Mouse (Mus musculus): Measurements from ENCODE around the gene Adam33. TPM values are rescaled to one million over a fixed set of nuclear protein-coding genes. Genes with fewer than 3 reads are reported as not detected.
"Not testable (repeated sequence)": the region's sequence is repeated elsewhere in the genome, so short reads cannot be mapped to it uniquely, and the experiment has no call there.

Gene Adam33
- 9.8 and 12.0 TPM in 2 replicates for polyA plus RNA-seq (2016; fragmentation: Nextera tagmentation; extraction: Ambion mirVana)

DNA sequence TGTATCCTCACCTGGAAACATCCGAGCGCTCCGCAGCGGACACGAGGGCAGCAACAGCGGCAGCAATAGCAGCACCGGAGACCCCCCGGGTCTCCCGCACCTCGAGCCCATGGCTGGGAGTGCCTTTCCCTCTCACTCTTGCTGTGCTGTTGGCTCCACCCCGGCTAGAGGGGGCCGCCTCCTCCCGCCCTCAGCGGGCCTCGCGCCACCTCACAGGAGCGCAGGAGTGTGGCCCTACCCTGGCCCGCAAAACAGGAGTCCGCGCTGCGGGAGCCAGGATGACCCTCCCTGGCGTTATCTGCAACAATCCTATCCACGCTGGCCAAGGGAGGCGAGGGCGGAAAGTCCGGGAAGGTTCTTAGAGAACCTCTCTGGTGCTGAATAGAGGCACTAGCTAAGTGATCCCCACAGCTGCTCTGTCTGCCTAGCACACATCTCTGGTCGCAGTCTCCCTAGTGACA lies at the start of gene Adam33:
Gene Adam33, minus strand, starts transcription at position 411 of the 461 bp plus-strand sequence.
- Histone ChIP-seq H3K4me2 (peak within 1 kb of the TSS; percentile 68), H3K27me3 (replicated peaks) (peaks cover 48% of the 10 kb centered on the region), H3K27ac (ENCODE audit: poor library complexity, severe bottlenecking) (no peak within 1 kb of the TSS), H3K9ac (peak within 1 kb of the TSS; percentile 34; the same call in 1 of the 2 replicates), H3K9me3 (replicated peaks) (no peaks in the 10 kb centered on the region), H3K4me3 (peak within 1 kb of the TSS; percentile 30), H3K4me1 (replicated peaks) (peaks cover 42% of the 10 kb centered on the region), H3K36me3 (no peaks in the 10 kb centered on the region)
- 2% methylated on average over 27 of the region's 27 CpGs for WGBS
- ATAC-seq (ENCODE audit: insufficient number of reproducible peaks, low FRiP score): peak; percentile 59; the same call in 1 of the 2 replicates

DNA sequence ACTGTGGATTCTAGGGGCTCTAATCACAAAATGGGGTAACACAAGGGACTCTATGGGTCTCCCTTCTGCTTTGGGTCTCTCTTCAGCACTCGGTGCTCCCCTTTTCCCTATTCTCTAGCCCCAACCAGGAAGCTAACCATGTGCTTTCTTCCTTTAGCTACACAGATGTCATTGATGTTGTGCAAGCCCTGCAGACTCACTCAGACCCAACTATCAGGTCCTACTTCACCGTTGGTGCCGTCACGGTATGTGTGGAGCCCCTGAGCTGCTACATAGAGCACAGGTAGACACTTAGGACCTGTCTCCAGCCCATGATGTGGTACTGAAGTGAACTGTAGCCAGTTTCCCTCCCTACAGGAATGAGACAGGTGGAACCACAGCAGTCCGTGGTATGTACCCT lies 42.4 kb upstream of the Adam33 start:
- ATAC-seq (ENCODE audit: insufficient number of reproducible peaks, low FRiP score): no peak
- Histone ChIP-seq H3K4me3 (no peak overlapping the region), H3K9me3 (replicated peaks) (no peaks in the 10 kb centered on the region), H3K4me2 (no peak overlapping the region), H3K36me3 (no peaks in the 10 kb centered on the region), H3K9ac (no peak overlapping the region), H3K4me1 (replicated peaks) (peaks cover 9% of the 10 kb centered on the region), H3K27ac (ENCODE audit: poor library complexity, severe bottlenecking) (no peak overlapping the region), H3K27me3 (replicated peaks) (no peaks in the 10 kb centered on the region)
- WGBS: 84% methylated on average over 5 of the region's 5 CpGs

DNA sequence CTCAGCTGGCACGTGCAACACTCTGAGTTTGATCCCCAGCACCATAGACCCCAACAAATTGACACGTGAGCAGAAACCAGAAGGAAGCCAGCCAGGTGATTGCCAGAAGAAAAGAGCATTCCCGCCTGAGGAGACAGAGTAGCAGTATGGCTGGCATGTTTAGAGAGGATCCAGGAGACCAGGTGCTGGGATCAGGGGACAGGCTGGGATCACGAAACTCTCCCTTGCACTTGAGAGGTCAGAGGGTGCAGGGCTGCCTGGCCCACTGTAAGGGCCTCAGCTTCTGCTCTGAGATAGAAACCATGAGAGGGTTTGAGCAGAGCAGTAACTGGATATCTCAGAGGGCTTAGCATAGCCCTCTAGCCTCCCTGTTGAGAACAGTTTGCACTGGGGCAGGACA lies 41.4 kb upstream of the Adam33 start:
- not testable (repeated sequence) for H3K27me3 ChIP-seq (replicated peaks); H3K9ac ChIP-seq; ATAC-seq (ENCODE audit: insufficient number of reproducible peaks, low FRiP score); H3K36me3 ChIP-seq; H3K4me1 ChIP-seq (replicated peaks); H3K9me3 ChIP-seq (replicated peaks); H3K4me2 ChIP-seq; H3K4me3 ChIP-seq; H3K27ac ChIP-seq (ENCODE audit: poor library complexity, severe bottlenecking)
- WGBS: 71% methylated on average over 4 of the region's 4 CpGs

DNA sequence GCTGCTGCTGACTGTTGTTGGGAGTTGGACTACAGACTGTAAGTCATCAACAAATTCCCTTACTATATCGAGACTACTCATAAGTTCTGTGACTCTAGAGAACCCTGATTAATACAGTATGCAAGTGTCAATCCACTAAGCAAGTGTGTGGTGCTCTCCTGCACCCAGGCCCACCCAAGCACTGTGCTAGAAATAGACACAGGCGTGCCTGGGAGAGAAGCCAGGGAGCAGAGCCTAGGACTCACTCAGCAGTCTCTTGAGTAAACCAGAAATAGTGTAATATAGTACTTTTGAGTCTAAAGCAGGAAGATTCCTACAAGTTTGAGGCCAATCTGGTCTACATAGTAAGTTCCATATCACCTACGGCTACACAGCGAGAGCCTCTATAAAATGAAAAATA lies 40.4 kb upstream of the Adam33 start:
- 72% methylated on average over 4 of the region's 4 CpGs for WGBS

DNA sequence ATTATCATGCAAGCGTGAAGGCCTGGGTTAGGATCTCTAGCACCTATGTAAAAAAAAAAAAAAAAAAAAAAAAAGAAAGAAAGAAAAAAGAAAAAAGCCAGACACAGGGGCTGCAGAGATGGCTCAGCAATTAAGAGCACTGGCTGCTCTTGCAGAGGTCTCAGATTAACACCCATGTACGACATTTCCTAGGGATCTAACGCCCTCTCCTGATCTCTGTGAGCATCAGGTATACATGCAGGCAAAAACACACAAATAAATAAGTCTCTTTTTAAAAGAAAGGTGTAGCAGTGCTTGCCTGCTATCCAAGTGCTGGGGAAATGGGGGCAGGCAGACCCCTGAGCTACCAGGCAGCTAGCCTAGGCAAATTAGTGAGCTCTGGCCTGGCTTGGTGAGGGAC lies 37.9 kb upstream of the Adam33 start:
- Histone ChIP-seq H3K9ac (no peak overlapping the region), H3K9me3 (replicated peaks) (no peaks in the 10 kb centered on the region), H3K36me3 (no peaks in the 10 kb centered on the region), H3K27me3 (replicated peaks) (no peaks in the 10 kb centered on the region), H3K4me2 (no peak overlapping the region), H3K27ac (ENCODE audit: poor library complexity, severe bottlenecking) (no peak overlapping the region), H3K4me3 (no peak overlapping the region), H3K4me1 (replicated peaks) (peaks cover 11% of the 10 kb centered on the region)
- WGBS: 53% methylated on average over 3 of the region's 3 CpGs
- no peak for ATAC-seq (ENCODE audit: insufficient number of reproducible peaks, low FRiP score)

More for the DNA sequence above, 40.4 kb upstream of the Adam33 start:
- H3K27ac ChIP-seq (ENCODE audit: poor library complexity, severe bottlenecking): peak overlapping the region; percentile 8; the same call in 1 of the 2 replicates
- no peak overlapping the region for H3K4me2 ChIP-seq
- no peaks in the 10 kb centered on the region for H3K9me3 ChIP-seq (replicated peaks)
- H3K27me3 ChIP-seq (replicated peaks): no peaks in the 10 kb centered on the region
- no peaks in the 10 kb centered on the region for H3K36me3 ChIP-seq
- no peak overlapping the region for H3K9ac ChIP-seq
- H3K4me1 ChIP-seq (replicated peaks): peaks cover 9% of the 10 kb centered on the region
- no peak for ATAC-seq (ENCODE audit: insufficient number of reproducible peaks, low FRiP score)
- H3K4me3 ChIP-seq: no peak overlapping the region

DNA sequence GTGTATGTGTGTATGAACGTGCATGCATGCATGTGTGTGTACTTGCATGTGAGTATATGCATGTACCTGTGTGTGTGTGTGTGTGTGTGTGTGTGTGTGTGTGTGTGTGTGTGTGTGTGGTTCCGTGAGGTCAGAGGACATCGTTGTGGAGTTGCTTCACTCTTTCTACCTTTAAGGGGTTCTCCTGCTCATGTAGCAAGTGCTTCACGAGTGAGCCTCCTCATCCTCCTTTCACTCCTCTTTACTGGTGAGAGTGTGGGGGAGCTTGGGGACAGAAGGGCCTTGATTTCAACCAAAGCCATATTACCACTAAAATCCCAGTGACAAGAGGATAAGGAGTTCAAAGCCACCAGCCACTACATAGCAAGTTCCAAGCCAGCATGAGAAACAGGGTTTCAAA lies 33.5 kb upstream of the Adam33 start:
- 79% methylated on average over 4 of the region's 4 CpGs for WGBS
- no peak for ATAC-seq (ENCODE audit: insufficient number of reproducible peaks, low FRiP score)

DNA sequence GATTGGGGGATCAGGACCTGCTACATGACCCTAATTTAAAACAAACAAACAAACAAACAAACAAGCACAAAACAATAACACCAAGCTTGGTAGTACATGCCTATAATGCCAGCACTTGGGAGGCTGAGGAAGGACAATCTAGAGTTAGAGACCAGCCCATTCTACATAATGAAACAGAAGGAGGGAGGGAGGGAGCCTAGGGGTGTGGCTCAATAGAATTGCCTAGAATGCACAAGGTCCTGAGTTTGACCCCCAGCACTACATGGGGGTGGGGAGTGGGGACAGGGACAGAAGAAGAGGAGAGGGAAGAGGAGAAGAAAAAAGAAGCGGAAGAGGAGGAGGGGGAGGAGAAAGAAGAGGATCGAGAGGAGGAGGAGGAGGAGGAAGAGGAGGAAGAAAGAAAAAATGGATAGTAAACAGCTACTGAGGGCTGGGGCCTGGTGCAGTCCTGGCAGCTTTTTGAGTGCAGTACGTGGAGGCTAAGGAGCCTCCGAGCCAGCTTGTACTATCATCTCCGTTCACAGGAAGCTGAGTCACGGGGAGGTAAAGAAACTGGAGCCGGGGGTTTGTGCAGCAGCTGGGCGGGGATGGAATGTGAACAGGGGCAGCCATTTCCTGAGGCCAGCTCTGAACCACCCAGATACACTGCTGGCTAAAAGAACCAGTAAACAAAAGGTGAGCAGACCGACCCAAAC lies 32.6 kb upstream of the Adam33 start:
- Histone ChIP-seq H3K27me3 (replicated peaks) (no peaks in the 10 kb centered on the region), H3K9ac (no peak overlapping the region), H3K4me1 (replicated peaks) (peaks cover 10% of the 10 kb centered on the region; the same call in 1 of the 2 replicates), H3K27ac (ENCODE audit: poor library complexity, severe bottlenecking) (peak overlapping the region; percentile 87), H3K4me2 (peak overlapping the region; percentile 45), H3K9me3 (replicated peaks) (no peaks in the 10 kb centered on the region), H3K4me3 (no peak overlapping the region), H3K36me3 (no peaks in the 10 kb centered on the region)
- peak; percentile 90 for ATAC-seq (ENCODE audit: insufficient number of reproducible peaks, low FRiP score)
- 16% methylated on average over 9 of the region's 9 CpGs for WGBS

More for the DNA sequence above, 33.5 kb upstream of the Adam33 start:
- no peaks in the 10 kb centered on the region for H3K36me3 ChIP-seq
- no peaks in the 10 kb centered on the region for H3K9me3 ChIP-seq (replicated peaks)
- no peak overlapping the region for H3K4me3 ChIP-seq
- H3K27ac ChIP-seq (ENCODE audit: poor library complexity, severe bottlenecking): peak overlapping the region; percentile 35
- no peak overlapping the region for H3K9ac ChIP-seq
- H3K4me1 ChIP-seq (replicated peaks): peaks cover 10% of the 10 kb centered on the region; the same call in 1 of the 2 replicates
- no peaks in the 10 kb centered on the region for H3K27me3 ChIP-seq (replicated peaks)
- H3K4me2 ChIP-seq: no peak overlapping the region

DNA sequence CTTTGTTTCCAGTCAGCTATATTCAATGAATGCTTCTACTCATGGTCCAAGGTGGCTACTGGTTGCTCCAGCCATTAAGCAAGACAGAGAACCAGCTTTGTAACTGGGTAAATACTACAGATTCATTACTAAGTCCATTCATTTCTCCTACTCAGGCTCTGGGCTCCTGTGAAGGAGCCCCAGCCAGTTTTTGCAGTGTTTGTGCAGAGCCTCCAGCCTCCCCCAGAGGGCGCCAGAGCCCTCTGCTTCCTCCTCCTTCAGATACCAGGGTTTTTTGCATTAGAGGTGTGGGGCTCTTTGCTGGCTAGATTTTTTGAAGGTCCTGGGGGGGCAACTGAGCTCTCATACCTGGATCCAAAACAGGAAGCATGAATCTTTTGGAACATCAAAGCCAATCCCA lies 31.2 kb upstream of the Adam33 start:
- H3K9me3 ChIP-seq (replicated peaks): no peaks in the 10 kb centered on the region
- 3% methylated on average over 1 of the region's 1 CpGs for WGBS
- H3K27me3 ChIP-seq (replicated peaks): no peaks in the 10 kb centered on the region
- H3K36me3 ChIP-seq: no peaks in the 10 kb centered on the region
- no peak overlapping the region for H3K4me2 ChIP-seq
- no peak for ATAC-seq (ENCODE audit: insufficient number of reproducible peaks, low FRiP score)
- H3K4me3 ChIP-seq: no peak overlapping the region
- H3K9ac ChIP-seq: no peak overlapping the region
- H3K27ac ChIP-seq (ENCODE audit: poor library complexity, severe bottlenecking): no peak overlapping the region
- H3K4me1 ChIP-seq (replicated peaks): peaks cover 10% of the 10 kb centered on the region; the same call in 1 of the 2 replicates

DNA sequence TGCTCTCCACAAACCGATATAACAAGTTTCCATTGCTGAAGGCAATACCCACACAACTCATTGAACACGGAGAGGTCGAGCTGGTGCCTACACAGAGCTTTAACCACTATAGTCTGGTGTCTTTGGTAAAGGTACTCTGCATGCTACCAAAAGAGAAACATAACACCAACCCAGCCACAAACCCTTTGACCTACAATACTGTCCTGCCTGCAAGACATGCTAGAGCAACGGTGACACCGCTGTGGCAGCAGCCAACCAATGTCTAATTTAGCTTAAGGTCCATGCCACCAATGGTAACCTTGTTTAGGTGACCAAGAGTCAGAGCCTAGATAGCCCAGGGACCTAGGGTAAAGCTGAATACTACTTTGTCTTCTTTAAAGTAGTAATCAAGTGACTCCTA lies 30.0 kb upstream of the Adam33 start:
- Histone ChIP-seq H3K9ac (no peak overlapping the region), H3K27me3 (replicated peaks) (no peaks in the 10 kb centered on the region), H3K27ac (ENCODE audit: poor library complexity, severe bottlenecking) (no peak overlapping the region), H3K9me3 (replicated peaks) (no peaks in the 10 kb centered on the region), H3K4me3 (no peak overlapping the region), H3K4me1 (replicated peaks) (peaks cover 12% of the 10 kb centered on the region; the same call in 1 of the 2 replicates), H3K36me3 (no peaks in the 10 kb centered on the region), H3K4me2 (no peak overlapping the region)
- WGBS: 79% methylated on average over 5 of the region's 5 CpGs
- ATAC-seq (ENCODE audit: insufficient number of reproducible peaks, low FRiP score): no peak

DNA sequence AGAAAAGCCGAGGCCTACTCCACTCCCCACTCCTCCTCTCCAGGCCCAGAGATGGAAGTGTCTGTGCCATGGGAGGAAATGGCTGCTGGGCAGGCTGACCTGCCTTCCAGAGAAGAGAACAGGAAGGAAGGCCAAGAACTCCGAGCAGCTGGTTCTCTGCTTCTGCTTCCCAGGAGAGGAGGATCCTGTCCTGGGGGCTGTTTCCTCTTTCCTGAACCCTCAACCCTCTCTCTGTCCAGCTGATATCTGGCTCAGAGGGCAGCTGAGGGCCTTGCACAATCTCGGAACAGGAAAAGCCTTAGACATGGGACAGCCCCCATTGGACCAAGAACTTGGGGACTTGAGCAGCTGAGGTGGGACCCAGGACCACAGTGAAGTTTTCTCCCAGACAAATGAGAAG lies 27.2 kb upstream of the Adam33 start:
- Histone ChIP-seq H3K4me2 (no peak overlapping the region), H3K27ac (ENCODE audit: poor library complexity, severe bottlenecking) (0 out of 2 replicates have a peak overlapping the region, but pooled peaks have one; percentile 1), H3K9ac (no peak overlapping the region), H3K9me3 (replicated peaks) (no peaks in the 10 kb centered on the region), H3K27me3 (replicated peaks) (peaks cover 4% of the 10 kb centered on the region; the same call in 1 of the 2 replicates), H3K36me3 (no peaks in the 10 kb centered on the region), H3K4me1 (replicated peaks) (peaks cover 6% of the 10 kb centered on the region; the same call in 1 of the 2 replicates), H3K4me3 (no peak overlapping the region)
- peak; percentile 38; the same call in 1 of the 2 replicates for ATAC-seq (ENCODE audit: insufficient number of reproducible peaks, low FRiP score)
- 60% methylated on average over 3 of the region's 3 CpGs for WGBS

DNA sequence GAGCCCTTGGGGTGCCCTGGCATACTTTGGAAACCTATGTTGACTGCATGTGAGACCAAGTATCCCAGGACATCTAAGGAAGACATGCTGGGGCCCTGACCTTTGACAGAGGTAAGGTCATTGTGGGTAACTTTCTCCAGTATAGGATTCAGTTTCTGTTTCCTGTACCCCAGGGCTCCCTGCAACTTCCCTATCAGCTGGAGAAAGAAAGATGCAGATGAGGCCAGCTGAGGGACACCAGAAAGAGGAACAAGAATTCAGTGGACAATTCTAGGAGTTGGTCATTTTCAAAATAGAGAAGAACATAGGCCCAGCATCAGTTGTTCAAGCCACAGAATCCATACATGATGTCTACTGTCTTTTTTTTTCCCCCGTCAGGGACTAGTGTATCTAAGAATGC lies 26.0 kb upstream of the Adam33 start:
- no peak overlapping the region for H3K4me3 ChIP-seq

More for the DNA sequence above, 26.0 kb upstream of the Adam33 start:
- H3K4me2 ChIP-seq: no peak overlapping the region
- 0 out of 2 replicates have a peak, but pooled peaks cover 3% of the 10 kb centered on the region for H3K4me1 ChIP-seq (replicated peaks)
- 68% methylated on average over 1 of the region's 1 CpGs for WGBS
- no peak overlapping the region for H3K9ac ChIP-seq
- no peak for ATAC-seq (ENCODE audit: insufficient number of reproducible peaks, low FRiP score)
- H3K27me3 ChIP-seq (replicated peaks): peaks cover 8% of the 10 kb centered on the region; the same call in 1 of the 2 replicates
- no peaks in the 10 kb centered on the region for H3K36me3 ChIP-seq
- H3K9me3 ChIP-seq (replicated peaks): no peaks in the 10 kb centered on the region
- H3K27ac ChIP-seq (ENCODE audit: poor library complexity, severe bottlenecking): no peak overlapping the region
